Mouse (Mus musculus) spleen, adult 2 months (tissue): ENCODE measurements around the gene Tmem200b.

Source experiments
- CTCF ChIP-seq: fragments of 200-500 bp; IDR thresholded peaks from 2 replicates; pipeline ENCODE4 v1.5.1; 2011; ENCODE audit warnings: mild to moderate bottlenecking, inconsistent platforms; ENCODE audit not compliant: insufficient read depth, insufficient read length, insufficient replicate concordance; ENCODE audit errors: extremely low read depth
- POLR2A ChIP-seq: fragments of 200-500 bp; IDR thresholded peaks from 2 replicates; pipeline ENCODE4 v1.6.1; 2011; ENCODE audit warnings: low read depth, low read length, inconsistent platforms

GRCm38 (mm10) chr4:131917010-131917555 is 4.5 kb upstream of the Tmem200b start:
- no peak for TF ChIP-seq POLR2A
- TF ChIP-seq CTCF: no peak
